Mouse (Mus musculus) lung, embryonic 15.5 days (tissue): ENCODE measurements around the gene Acy3. TPM values are rescaled to one million over a fixed set of nuclear protein-coding genes. Genes with fewer than 3 reads are reported as not detected.

ENCODE experiments used
- ATAC-seq: fragments of 200-750 bp; cut with Nextera tagmentation; 2 replicates; pipeline ENCODE4 v1.8.0; 2017; ENCODE audit warnings: moderate number of reproducible peaks, borderline replicate concordance; ENCODE audit not compliant: low FRiP score, low TSS enrichment; ENCODE audit errors: extremely low read depth
- H3K27ac ChIP-seq: fragments of 300-500 bp; sonication (generic); 2 replicates; pipeline ENCODE4 v1.5.1; 2015; ENCODE audit warnings: moderate library complexity, mild to moderate bottlenecking, inconsistent platforms
- H3K27me3 ChIP-seq: fragments of 300-500 bp; sonication (generic); 2 replicates; pipeline ENCODE4 v1.6.1; 2015; ENCODE audit warnings: inconsistent platforms
- H3K36me3 ChIP-seq: fragments of 300-500 bp; sonication (generic); 2 replicates; pipeline ENCODE4 v1.6.1; 2015; ENCODE audit warnings: inconsistent platforms
- H3K4me1 ChIP-seq: fragments of 300-500 bp; sonication (generic); 2 replicates; pipeline ENCODE4 v1.6.1; 2015; ENCODE audit warnings: inconsistent platforms
- H3K4me2 ChIP-seq: fragments of 300-500 bp; sonication (generic); 2 replicates; pipeline ENCODE4 v1.6.1; 2015; ENCODE audit warnings: inconsistent platforms, mild to moderate bottlenecking, moderate library complexity
- H3K4me3 ChIP-seq: fragments of 300-500 bp; sonication (generic); 2 replicates; pipeline ENCODE4 v1.5.1; 2015; ENCODE audit warnings: mild to moderate bottlenecking, inconsistent platforms
- H3K9ac ChIP-seq: fragments of 300-500 bp; sonication (generic); 2 replicates; pipeline ENCODE4 v1.6.1; 2015; ENCODE audit warnings: inconsistent platforms
- H3K9me3 ChIP-seq: fragments of 300-500 bp; sonication (generic); 2 replicates; pipeline ENCODE4 v1.6.1; 2016; ENCODE audit warnings: inconsistent platforms
- WGBS: fragments of 180-500 bp; shearing (Covaris S2); methylation state at CpG from one replicate; pipeline ENCODE4 v1.1.7; 2015; 5-methylcytosine and 5-hydroxymethylcytosine counted together
- polyA plus RNA-seq: library from polyadenylated mRNA; unstranded; fragments of >200 nt; fragmentation: Nextera tagmentation; extraction: Ambion mirVana; gene quantifications from 2 replicates; pipeline ENCODE4 v1.2.1, GENCODE M21; 2015

The Acy3 gene
- polyA plus RNA-seq, 1 experiment from 2014 or later: 11.1 TPM

DNA sequence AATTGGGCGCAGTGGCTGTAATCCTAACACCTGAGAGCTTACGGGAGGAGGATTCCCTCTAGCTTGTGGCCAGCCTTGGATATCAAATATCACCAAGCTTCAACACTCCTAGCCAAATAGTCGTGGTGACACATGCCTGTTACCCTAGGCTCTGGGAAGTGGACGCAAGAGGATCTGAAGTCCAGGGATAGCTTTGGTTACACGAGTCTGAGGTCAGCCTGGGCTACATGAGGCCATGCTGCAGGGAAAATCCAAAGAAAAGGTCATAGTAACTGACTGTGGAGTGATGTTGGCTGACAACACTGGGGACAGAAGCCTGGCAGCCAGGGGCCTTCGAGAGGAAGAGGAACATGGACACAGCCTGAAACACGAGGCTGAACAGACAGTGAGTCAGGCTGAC is 9.7 kb downstream of the Acy3 start:
- no peak overlapping the region for H3K4me3 ChIP-seq
- WGBS: 49% methylated on average over 7 of the region's 7 CpGs
- no peak for ATAC-seq
- H3K4me2 ChIP-seq: no peak overlapping the region
- no peak overlapping the region for H3K27ac ChIP-seq
- H3K4me1 ChIP-seq: peaks cover 19% of the 10 kb centered on the region
- no peaks in the 10 kb centered on the region for H3K27me3 ChIP-seq
- H3K36me3 ChIP-seq: no peaks in the 10 kb centered on the region
- H3K9me3 ChIP-seq: no peaks in the 10 kb centered on the region
- H3K9ac ChIP-seq: no peak overlapping the region

DNA sequence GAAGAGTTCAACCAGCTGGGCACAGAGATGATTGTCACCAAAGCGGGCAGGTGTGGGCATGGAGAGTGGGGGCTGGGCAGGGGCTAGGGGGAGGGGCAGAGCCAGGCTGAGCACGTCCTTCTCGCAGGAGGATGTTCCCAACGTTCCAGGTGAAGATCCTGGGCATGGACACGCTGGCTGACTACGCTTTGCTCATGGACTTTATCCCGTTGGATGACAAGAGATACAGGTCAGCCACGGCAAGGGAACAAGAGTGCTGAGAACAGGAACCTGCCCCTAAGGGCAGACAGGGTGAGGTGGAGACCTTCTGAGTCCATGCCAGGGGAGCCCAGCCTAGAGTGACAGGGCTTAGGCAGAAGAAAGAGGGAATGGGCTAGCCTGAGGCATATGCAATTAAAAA is 10.4 kb downstream of the Acy3 start:
- no peak for ATAC-seq

DNA sequence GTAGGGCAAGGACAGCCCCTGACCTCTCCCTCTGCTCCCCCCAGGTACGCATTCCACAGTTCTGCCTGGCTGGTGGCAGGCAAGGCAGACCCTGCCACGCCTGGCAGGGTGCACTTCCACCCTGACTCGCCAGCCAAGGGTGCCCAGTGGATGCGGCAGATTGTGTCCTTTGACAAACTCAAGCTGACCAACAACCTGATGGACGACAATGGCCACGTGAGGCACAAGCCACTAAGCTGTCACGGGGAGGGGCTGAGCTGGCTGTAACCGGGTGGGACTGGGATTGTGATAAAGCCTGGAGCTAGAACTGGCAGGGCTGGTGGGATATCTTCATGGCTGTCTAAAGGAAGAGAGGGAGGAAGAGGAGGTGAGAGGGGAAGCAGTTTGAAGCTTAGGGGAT is 10.9 kb downstream of the Acy3 start:
- ATAC-seq: no peak

More for the DNA sequence above, 10.4 kb downstream of the Acy3 start:
- Histone ChIP-seq H3K36me3 (no peaks in the 10 kb centered on the region), H3K9me3 (no peaks in the 10 kb centered on the region), H3K4me3 (no peak overlapping the region), H3K27me3 (no peaks in the 10 kb centered on the region), H3K27ac (no peak overlapping the region), H3K9ac (no peak overlapping the region), H3K4me2 (no peak overlapping the region), H3K4me1 (peaks cover 23% of the 10 kb centered on the region)
- WGBS: 80% methylated on average over 8 of the region's 8 CpGs

DNA sequence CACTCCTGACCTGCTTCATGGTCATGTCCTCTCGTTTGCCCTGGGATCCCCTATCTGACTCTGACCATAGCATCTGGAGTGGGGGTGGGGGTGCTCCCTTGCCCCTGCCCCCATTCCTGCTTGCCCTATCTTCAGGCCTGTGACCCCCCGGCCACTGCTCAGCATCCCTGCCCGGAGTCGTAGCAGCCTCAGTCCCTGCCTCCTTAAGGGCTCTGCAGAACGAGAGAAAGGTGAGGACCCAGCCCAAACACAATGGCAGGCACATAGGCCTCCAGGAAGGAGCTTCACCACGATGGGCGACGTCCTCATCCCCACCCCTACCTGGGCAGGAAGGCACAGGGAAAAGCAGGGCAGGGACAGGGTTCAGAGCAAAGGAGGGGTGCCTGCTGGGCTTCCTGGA is 12.0 kb downstream of the Acy3 start:
- no peaks in the 10 kb centered on the region for H3K9me3 ChIP-seq
- H3K27me3 ChIP-seq: no peaks in the 10 kb centered on the region
- ATAC-seq: no peak
- H3K4me3 ChIP-seq: no peak overlapping the region
- no peak overlapping the region for H3K9ac ChIP-seq
- peaks cover 23% of the 10 kb centered on the region for H3K4me1 ChIP-seq
- no peak overlapping the region for H3K27ac ChIP-seq
- H3K36me3 ChIP-seq: no peaks in the 10 kb centered on the region
- WGBS: 56% methylated on average over 8 of the region's 8 CpGs
- no peak overlapping the region for H3K4me2 ChIP-seq

More for the DNA sequence above, 10.9 kb downstream of the Acy3 start:
- no peak overlapping the region for H3K9ac ChIP-seq
- H3K4me3 ChIP-seq: no peak overlapping the region
- no peaks in the 10 kb centered on the region for H3K9me3 ChIP-seq
- no peaks in the 10 kb centered on the region for H3K36me3 ChIP-seq
- no peak overlapping the region for H3K27ac ChIP-seq
- 42% methylated on average over 8 of the region's 8 CpGs for WGBS
- H3K4me2 ChIP-seq: no peak overlapping the region
- peaks cover 23% of the 10 kb centered on the region for H3K4me1 ChIP-seq
- H3K27me3 ChIP-seq: no peaks in the 10 kb centered on the region

DNA sequence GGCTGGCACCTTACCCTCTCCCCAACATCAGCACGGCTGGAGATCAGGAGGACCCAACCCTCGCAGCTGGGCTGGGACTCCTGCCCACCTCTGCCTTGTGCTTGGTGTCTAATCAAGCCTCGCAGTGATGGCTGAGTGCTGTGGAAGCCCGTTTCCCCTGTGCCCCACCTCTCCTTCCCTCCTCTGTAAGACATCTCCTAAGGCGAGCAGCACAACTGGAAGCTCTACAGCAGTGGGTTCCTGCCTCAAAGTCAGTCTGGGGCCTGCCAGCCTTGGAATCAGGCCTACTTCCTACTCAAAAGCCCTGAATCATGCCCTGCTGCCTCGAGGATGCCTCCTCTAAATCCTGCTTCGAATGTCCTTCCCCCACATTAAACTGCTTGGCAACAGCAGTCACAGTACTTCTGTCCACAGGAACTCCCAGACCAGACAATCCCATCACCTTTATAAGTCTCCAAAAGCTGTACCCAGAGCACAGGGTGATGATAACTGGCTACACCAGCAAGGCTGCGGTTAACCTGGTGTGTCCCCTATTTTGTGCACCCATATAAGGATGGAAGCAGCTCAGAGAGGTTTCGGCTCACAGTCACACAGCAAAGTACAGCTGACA is 12.9 kb downstream of the Acy3 start:
- H3K4me2 ChIP-seq: peak overlapping the region; percentile 95
- H3K36me3 ChIP-seq: no peaks in the 10 kb centered on the region
- peaks cover 23% of the 10 kb centered on the region for H3K4me1 ChIP-seq
- no peak overlapping the region for H3K27ac ChIP-seq
- H3K9ac ChIP-seq: no peak overlapping the region
- no peaks in the 10 kb centered on the region for H3K9me3 ChIP-seq
- no peaks in the 10 kb centered on the region for H3K27me3 ChIP-seq
- 78% methylated on average over 9 of the region's 9 CpGs for WGBS
- ATAC-seq: no peak
- no peak overlapping the region; the same call in 1 of the 2 replicates for H3K4me3 ChIP-seq

DNA sequence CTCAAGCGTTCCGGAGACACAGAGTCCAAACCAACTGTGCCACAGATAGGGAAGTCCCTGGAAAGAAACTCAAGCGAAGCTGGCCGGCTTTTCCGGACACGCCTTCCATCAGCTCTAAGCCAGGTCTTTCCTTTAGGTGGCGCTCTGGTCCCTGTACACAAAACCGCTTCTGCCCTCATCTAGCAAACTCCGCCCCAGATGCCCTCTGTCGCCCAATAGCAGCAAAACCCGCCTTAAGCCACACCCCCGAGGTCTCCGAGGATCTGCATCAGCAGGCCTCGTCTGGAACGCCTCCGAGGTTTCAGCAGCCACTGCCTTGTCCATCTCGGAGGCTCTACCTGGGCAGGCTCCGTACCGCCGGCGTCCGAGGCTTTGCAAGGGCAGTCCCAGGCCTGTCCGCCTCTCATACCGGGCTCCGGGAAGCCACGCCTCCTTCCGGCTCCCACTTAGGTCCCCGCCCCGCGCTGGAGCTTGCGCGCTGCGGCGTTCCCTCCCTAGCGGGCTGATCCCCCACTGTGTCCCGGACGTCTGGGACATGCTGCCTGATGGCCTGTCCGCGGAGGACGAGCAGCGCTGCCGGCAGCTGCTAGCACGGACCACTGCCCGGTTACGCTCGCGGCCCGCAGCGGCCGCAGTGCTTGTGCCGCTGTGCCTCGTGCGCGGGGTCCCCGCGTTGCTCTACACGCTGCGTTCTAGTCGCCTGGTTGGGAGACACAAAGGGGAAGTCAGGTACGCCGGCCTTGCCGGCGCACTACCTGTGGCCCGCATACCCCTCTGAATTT is 13.9 kb downstream of the Acy3 start, which contains the start of the genes Nudt8 and Gm49405:
Gene Nudt8, plus strand, starts transcription at position 462 of the 782 bp plus-strand sequence.
Gene Gm49405, plus strand, starts transcription at position 508 of the 782 bp plus-strand sequence.
- Histone ChIP-seq H3K9ac (peak within 1 kb of the TSS; percentile 92), H3K27ac (peak within 1 kb of the TSS; percentile 100), H3K36me3 (no peaks in the 10 kb centered on the region), H3K9me3 (no peaks in the 10 kb centered on the region), H3K4me1 (peaks cover 23% of the 10 kb centered on the region), H3K4me2 (peak within 1 kb of the TSS; percentile 95), H3K4me3 (peak within 1 kb of the TSS; percentile 91), H3K27me3 (no peaks in the 10 kb centered on the region)
- ATAC-seq: peak; percentile 93
- under 1% methylated on average over 64 of the region's 64 CpGs for WGBS

DNA sequence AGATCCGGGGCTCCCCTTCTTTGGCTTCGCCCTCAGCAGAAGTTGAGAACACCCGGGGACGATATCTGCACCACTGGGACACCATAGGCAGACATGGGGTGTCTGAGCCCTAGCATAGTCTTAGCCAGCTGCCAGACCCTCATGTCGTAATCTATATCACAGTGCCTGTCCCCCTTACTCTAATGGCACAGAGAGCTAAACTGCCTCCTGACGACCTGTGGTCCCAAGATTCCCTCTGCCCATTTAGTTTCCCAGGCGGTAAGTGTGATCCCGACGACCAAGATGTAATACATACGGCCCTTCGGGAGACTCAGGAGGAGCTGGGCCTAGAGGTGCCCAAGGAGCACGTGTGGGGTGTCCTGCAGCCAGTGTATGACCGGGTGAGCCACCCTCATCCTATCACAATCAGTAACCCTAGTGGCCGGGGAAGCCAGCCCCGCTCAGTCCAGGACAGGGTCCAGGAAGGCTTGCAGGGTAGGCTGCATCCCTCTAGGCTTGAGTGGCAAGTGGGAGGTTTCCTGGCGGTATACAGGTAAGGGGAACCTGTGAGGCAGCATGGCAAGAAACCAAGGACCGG is 14.7 kb downstream of the Acy3 start:
- ATAC-seq: no peak

DNA sequence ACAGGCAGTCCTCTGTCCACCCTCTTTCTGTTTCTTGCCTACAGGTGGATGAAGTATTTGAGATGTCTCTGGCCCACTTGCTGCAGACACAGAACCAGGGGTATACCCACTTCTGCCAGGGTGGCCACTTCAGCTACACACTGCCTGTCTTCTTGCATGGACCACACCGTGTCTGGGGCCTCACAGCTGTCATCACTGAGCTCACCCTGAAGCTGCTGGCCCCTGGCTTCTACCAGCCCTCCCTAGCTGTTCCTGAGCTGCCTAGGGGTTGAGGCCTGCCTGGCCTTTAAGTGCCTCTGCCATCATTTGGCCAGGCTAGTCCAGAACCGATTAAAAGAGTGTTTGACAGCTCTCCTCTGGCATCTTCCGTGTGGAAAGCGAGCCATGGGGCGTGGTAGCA is 15.4 kb downstream of the Acy3 start:
- H3K4me2 ChIP-seq: peak overlapping the region; percentile 95; the same call in 1 of the 2 replicates
- H3K9me3 ChIP-seq: no peaks in the 10 kb centered on the region
- H3K4me1 ChIP-seq: peaks cover 16% of the 10 kb centered on the region
- H3K27ac ChIP-seq: no peak overlapping the region
- H3K27me3 ChIP-seq: no peaks in the 10 kb centered on the region
- WGBS: 75% methylated on average over 5 of the region's 5 CpGs
- no peak for ATAC-seq
- H3K36me3 ChIP-seq: peaks cover 10% of the 10 kb centered on the region
- H3K9ac ChIP-seq: 0 out of 2 replicates have a peak overlapping the region, but pooled peaks have one; percentile 92
- no peak overlapping the region for H3K4me3 ChIP-seq

More for the DNA sequence above, 14.7 kb downstream of the Acy3 start:
- no peaks in the 10 kb centered on the region for H3K9me3 ChIP-seq
- peak overlapping the region; percentile 95 for H3K4me2 ChIP-seq
- H3K4me3 ChIP-seq: peak overlapping the region; percentile 91
- H3K27ac ChIP-seq: peak overlapping the region; percentile 100
- H3K36me3 ChIP-seq: peaks cover 3% of the 10 kb centered on the region; the same call in 1 of the 2 replicates
- H3K27me3 ChIP-seq: no peaks in the 10 kb centered on the region
- peak overlapping the region; percentile 92 for H3K9ac ChIP-seq
- 15% methylated on average over 17 of the region's 17 CpGs for WGBS
- peaks cover 18% of the 10 kb centered on the region for H3K4me1 ChIP-seq

DNA sequence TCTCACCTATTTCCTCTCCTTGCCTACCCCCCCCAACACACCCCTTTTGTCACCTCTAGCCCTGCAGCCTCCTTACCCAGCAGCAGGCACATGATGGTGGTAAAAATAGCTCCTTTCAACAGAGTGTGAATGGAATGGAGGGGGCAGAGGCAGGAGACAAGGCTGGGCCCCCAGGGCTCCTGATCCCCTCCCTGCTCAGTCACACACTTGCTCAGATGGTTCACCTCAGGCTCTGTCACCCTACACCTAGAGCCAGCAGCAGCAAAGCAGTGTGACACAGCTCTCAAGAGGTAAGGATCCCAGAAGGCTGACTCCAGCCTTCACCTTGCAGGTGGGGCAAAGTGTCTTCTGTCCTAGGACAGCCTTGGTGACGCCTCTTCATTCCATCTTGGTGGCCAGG is 16.7 kb downstream of the Acy3 start, which contains the start of gene Doc2g:
Gene Doc2g, plus strand, starts transcription at position 202 of the 400 bp plus-strand sequence.
- Histone ChIP-seq H3K9ac (no peak within 1 kb of the TSS), H3K4me1 (peaks cover 16% of the 10 kb centered on the region), H3K36me3 (peaks cover 24% of the 10 kb centered on the region), H3K9me3 (no peaks in the 10 kb centered on the region), H3K27me3 (no peaks in the 10 kb centered on the region), H3K4me3 (no peak within 1 kb of the TSS), H3K4me2 (no peak within 1 kb of the TSS), H3K27ac (no peak within 1 kb of the TSS)
- 56% methylated on average over 1 of the region's 1 CpGs for WGBS
- ATAC-seq: no peak

DNA sequence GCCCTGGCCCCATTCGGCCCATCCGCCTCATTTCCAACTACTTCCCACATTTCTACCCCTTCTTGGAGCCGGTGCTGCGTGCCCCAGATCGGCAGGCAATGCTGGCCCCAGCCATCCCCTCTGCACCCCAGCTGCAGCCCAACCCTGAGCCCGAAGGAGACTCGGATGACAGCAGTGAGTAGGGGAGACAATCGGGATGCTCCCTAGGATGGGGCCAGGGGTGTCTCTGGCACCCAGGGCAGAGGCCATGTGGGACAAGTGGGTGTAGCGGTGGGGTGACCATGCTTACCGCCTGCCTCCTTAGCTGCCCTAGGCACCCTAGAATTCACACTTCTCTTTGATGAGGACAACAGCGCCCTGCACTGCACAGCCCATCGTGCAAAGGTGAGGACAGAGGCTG is 17.3 kb downstream of the Acy3 start:
- H3K9ac ChIP-seq: no peak overlapping the region
- no peak overlapping the region for H3K4me2 ChIP-seq
- no peaks in the 10 kb centered on the region for H3K27me3 ChIP-seq
- no peak for ATAC-seq
- H3K27ac ChIP-seq: no peak overlapping the region
- H3K4me1 ChIP-seq: peaks cover 16% of the 10 kb centered on the region
- H3K9me3 ChIP-seq: no peaks in the 10 kb centered on the region
- no peak overlapping the region for H3K4me3 ChIP-seq
- WGBS: 72% methylated on average over 12 of the region's 12 CpGs
- peaks cover 29% of the 10 kb centered on the region for H3K36me3 ChIP-seq

DNA sequence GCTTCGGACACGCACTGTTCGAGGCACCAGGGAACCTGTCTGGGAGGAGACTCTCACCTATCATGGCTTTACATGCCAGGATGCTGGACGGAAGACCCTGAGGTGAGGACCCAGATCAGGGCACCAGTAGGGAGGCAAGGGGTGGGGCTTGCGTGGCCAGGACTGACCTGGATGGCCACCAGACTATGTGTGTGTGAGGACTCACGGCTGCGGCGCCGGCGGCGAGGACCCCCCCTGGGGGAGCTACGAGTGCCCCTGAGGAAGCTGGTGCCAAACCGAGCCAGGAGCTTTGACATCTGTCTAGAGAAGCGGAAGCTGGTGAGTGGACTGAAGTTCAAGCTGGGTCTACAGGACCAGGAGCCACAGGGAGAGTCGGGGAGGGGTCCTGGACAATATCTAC is 18.0 kb downstream of the Acy3 start:
- Histone ChIP-seq H3K4me2 (no peak overlapping the region), H3K9ac (no peak overlapping the region), H3K27me3 (no peaks in the 10 kb centered on the region), H3K27ac (no peak overlapping the region), H3K4me3 (no peak overlapping the region), H3K4me1 (peaks cover 14% of the 10 kb centered on the region), H3K36me3 (peaks cover 32% of the 10 kb centered on the region), H3K9me3 (no peaks in the 10 kb centered on the region)
- ATAC-seq: no peak
- WGBS: 79% methylated on average over 15 of the region's 15 CpGs

DNA sequence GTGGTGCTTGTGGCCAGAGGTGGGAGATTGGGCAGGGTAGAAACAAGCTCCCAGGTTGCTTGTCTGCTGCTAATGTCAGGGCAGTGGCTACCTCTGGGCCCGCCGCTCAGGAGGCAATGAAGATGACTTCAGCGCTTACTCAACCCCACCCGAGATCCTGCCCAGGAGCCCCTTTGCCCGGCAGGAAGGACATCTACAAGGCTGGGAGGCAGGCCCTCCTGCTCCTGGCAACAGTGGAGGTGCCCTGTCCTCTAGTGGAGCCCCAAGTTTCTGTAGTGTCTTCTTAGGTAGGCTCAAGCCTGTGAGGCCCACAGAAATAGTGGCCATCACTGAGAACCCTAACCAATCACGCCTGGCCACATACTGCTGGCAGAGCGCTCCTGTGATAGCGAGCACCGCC is 18.7 kb downstream of the Acy3 start:
- Histone ChIP-seq H3K4me3 (no peak overlapping the region), H3K4me1 (peaks cover 8% of the 10 kb centered on the region), H3K27ac (no peak overlapping the region), H3K9ac (no peak overlapping the region), H3K4me2 (no peak overlapping the region), H3K27me3 (no peaks in the 10 kb centered on the region), H3K9me3 (no peaks in the 10 kb centered on the region), H3K36me3 (peaks cover 39% of the 10 kb centered on the region)
- ATAC-seq: no peak
- WGBS: 85% methylated on average over 9 of the region's 9 CpGs
